Mouse (Mus musculus) hindbrain, postnatal 0 days (tissue): ENCODE measurements around the gene Amz1. TPM values are rescaled to one million over a fixed set of nuclear protein-coding genes. Genes with fewer than 3 reads are reported as not detected.

Source experiments
- ATAC-seq: fragments of 200-750 bp; cut with Nextera tagmentation; 2 replicates; pipeline ENCODE4 v1.8.0; 2017; ENCODE audit warnings: mild to moderate bottlenecking, moderate TSS enrichment, moderate library complexity
- DNase-seq: peaks from one replicate; pipeline ENCODE4 v3.0.0-alpha.2; 2015; ENCODE audit warnings: low spot score
- H3K27ac ChIP-seq: fragments of 300-500 bp; sonication (generic); 2 replicates; pipeline ENCODE4 v1.5.1; 2014; ENCODE audit warnings: mild to moderate bottlenecking
- H3K27me3 ChIP-seq: fragments of 300-500 bp; sonication (generic); 2 replicates; pipeline ENCODE4 v1.6.1; 2014; ENCODE audit warnings: low read length, mixed read lengths; ENCODE audit not compliant: insufficient read depth
- H3K36me3 ChIP-seq: fragments of 300-500 bp; sonication (generic); 2 replicates; pipeline ENCODE4 v1.6.1; 2014; ENCODE audit warnings: low read length, mixed read lengths; ENCODE audit not compliant: insufficient read depth
- H3K4me1 ChIP-seq: fragments of 300-500 bp; sonication (generic); 2 replicates; pipeline ENCODE4 v1.6.1; 2014; ENCODE audit warnings: antibody characterized with exemption, low read length, mixed read lengths; ENCODE audit not compliant: insufficient read depth
- H3K4me2 ChIP-seq: fragments of 300-500 bp; sonication (generic); 2 replicates; pipeline ENCODE4 v1.6.1; 2014; ENCODE audit warnings: low read depth, mild to moderate bottlenecking, low read length, moderate library complexity, mixed read lengths
- H3K4me3 ChIP-seq: fragments of 300-500 bp; sonication (generic); 2 replicates; pipeline ENCODE4 v1.5.1; 2014; ENCODE audit warnings: low read length
- H3K9ac ChIP-seq: fragments of 300-500 bp; sonication (generic); replicated peaks from 2 replicates; pipeline ENCODE4 v1.6.1; 2014; ENCODE audit warnings: mild to moderate bottlenecking, low read length, moderate library complexity, mixed read lengths
- H3K9me3 ChIP-seq: fragments of 300-500 bp; sonication (generic); 2 replicates; pipeline ENCODE4 v1.6.1; 2016; ENCODE audit warnings: low read length, mixed read lengths
- CTCF ChIP-seq: IDR thresholded peaks from 2 replicates; pipeline ENCODE4 v1.5.1; 2016; ENCODE audit warnings: antibody characterized with exemption, control low read depth, low read depth
- WGBS: fragments of 180-500 bp; shearing (Covaris S2); extraction: QIAGEN DNeasy Blood & Tissue Kit; methylation state at CpG from one replicate; pipeline ENCODE4 v1.1.7; 2014; 5-methylcytosine and 5-hydroxymethylcytosine counted together
- polyA plus RNA-seq: library from polyadenylated mRNA; unstranded; fragments of >200 nt; fragmentation: Nextera tagmentation; extraction: Ambion mirVana; gene quantifications from 2 replicates; pipeline ENCODE4 v1.2.1, GENCODE M21; 2015
- total RNA-seq: library from RNA; depleted of rRNA; stranded (reverse); fragments of >200 nt; gene quantifications from 2 replicates; pipeline ENCODE4 v1.2.3, GENCODE M21; 2014

Gene Amz1
- total and polyA plus RNA-seq, 2 experiments from 2014 or later: 9.4 to 12.6 TPM

DNA sequence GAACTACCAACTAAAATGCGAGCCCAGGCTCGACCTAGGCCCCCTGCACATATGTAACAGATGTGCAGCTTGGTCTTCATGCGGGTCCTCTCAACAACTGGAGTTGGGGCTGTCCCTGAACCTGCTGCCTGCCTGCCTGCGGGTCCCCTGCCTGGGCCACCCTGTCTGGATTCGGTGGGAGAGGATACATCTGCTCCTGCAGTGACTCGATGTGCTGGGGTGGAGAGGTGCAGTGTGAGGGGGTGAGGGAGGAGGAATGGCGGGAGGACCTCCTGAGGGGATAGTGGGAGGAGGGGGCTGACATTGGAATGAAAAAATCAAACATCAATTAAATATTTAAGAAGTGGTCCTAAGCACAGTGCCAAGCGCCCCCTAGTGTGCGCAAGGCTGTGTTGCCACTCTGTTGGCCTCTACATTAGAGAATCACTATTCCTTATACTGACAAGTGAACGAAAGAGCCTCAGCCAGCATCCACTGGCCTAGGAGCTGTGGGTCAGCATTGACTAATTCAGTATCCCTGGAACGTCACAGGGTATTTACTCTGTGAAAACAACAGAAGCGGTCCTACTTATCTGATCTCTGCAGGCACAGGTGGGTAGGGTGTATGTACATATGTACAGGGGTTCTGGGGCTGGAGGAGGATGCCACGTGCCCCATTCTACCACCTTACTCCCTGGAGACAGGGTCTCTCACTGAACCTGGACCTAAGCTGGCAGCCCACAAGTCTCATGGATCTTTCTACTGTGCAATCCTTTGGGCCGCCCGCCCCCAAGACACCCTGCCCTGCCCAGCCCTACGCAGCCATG is 39.4 kb upstream of the Amz1 start:
- Histone ChIP-seq H3K4me1 (no peaks in the 10 kb centered on the region), H3K4me3 (no peak overlapping the region), H3K9me3 (no peaks in the 10 kb centered on the region), H3K27ac (no peak overlapping the region), H3K9ac (no peak overlapping the region), H3K36me3 (peaks cover 13% of the 10 kb centered on the region; the same call in 1 of the 2 replicates), H3K4me2 (no peak overlapping the region), H3K27me3 (no peaks in the 10 kb centered on the region)
- peak; percentile 87 for TF ChIP-seq CTCF
- WGBS: 59% methylated on average over 16 of the region's 16 CpGs
- peak; percentile 84 for DNase-seq
- ATAC-seq: peak; percentile 75

DNA sequence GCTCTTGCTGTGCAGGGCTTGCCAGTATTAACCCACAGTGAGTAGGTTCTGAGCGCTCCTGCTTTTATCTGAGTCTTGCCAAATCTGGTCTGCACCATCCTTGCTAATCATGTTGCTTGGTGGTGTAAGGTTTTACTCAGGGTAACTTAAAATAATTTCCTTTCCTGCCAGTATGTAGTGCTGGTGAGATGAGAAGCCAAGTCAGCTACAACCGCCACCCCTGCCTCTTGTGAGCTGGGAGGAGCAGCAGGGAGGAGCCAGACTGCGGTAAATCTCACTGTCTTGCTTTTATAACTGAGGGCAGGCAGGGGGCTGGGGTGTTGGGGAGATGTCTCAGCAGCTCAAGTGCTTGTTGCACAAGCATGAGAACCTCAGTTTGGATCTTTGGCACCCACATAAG is 35.5 kb upstream of the Amz1 start:
- ATAC-seq: no peak
- 85% methylated on average over 3 of the region's 3 CpGs for WGBS
- H3K4me1 ChIP-seq: no peaks in the 10 kb centered on the region
- no peaks in the 10 kb centered on the region for H3K27me3 ChIP-seq
- H3K9me3 ChIP-seq: no peaks in the 10 kb centered on the region
- H3K4me2 ChIP-seq: no peak overlapping the region
- no peak overlapping the region for H3K4me3 ChIP-seq
- no peak for DNase-seq
- H3K9ac ChIP-seq: no peak overlapping the region
- no peak for TF ChIP-seq CTCF
- peaks cover 20% of the 10 kb centered on the region; the same call in 1 of the 2 replicates for H3K36me3 ChIP-seq
- no peak overlapping the region for H3K27ac ChIP-seq

DNA sequence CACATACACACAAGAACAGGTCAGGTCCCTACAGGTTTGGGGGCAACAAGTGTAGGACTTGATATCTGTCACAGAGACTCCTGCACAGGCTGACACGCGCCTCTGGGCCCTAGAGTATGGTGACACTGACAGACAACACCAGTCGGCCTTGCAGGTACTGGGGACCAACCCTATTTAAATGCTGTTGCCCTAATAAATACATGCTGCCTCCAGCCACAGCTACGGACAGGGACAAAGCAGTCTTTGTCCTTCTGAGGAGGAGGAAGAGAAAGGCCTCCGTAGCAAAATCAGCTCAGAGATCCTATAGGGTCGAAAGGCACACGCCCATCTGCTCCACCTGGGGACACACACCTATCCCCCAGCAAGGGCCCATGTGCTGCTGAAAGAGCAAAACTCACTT is 27.9 kb upstream of the Amz1 start:
- Histone ChIP-seq H3K27me3 (no peaks in the 10 kb centered on the region), H3K9me3 (no peaks in the 10 kb centered on the region), H3K9ac (no peak overlapping the region), H3K36me3 (peaks cover 23% of the 10 kb centered on the region; the same call in 1 of the 2 replicates), H3K4me1 (0 out of 2 replicates have a peak, but pooled peaks cover 1% of the 10 kb centered on the region), H3K4me3 (no peak overlapping the region), H3K27ac (no peak overlapping the region), H3K4me2 (no peak overlapping the region)
- 84% methylated on average over 7 of the region's 7 CpGs for WGBS
- TF ChIP-seq CTCF: no peak
- no peak for ATAC-seq
- DNase-seq: no peak

DNA sequence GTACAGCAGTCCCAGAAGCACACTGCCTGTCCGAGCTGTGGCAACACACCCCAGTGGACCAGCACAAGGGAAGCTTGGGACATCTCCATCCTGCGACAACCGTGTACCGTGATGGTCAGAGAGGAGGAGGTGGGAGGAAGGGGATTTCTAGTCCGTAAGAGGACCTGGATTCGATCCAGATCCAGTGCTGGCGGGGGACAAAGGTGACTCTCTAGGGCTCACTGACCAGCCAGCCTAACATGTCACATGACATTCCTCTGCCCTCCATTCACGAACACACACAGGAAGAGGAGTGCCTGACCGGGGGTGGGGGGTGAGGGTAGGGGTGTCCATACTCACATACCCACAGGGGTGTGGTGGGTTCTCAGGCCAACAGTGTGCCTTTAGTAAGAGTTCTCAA is 24.2 kb upstream of the Amz1 start:
- peaks cover 17% of the 10 kb centered on the region; the same call in 1 of the 2 replicates for H3K36me3 ChIP-seq
- whole genome bisulfite sequencing: 76% methylated on average over 9 of the region's 9 CpGs
- no peak for TF ChIP-seq CTCF
- H3K4me1 ChIP-seq: peaks cover 14% of the 10 kb centered on the region
- H3K27ac ChIP-seq: no peak overlapping the region
- no peaks in the 10 kb centered on the region for H3K27me3 ChIP-seq
- H3K4me2 ChIP-seq: no peak overlapping the region
- H3K4me3 ChIP-seq: no peak overlapping the region
- no peak overlapping the region for H3K9ac ChIP-seq
- DNase-seq (no peak), ATAC-seq (no peak)
- no peaks in the 10 kb centered on the region for H3K9me3 ChIP-seq

DNA sequence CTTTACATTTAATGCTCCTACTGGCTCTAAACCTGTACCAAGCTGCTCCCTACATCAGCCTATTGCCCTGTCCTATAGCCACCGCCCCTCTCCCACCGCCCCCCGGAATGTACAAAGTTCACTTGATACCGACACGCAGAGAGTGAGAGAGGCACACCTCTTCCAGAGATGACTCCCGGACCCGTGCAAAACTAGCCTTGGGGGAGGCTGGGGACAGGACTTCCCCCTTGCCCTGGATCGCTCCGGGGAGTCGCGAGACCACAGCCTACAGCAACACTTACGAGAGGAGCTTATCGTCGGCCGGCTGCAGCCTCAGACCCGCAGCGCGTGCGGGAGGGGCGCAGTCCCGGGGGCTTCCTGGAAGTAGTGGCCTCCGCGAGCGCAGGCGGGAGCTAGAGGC is 22.3 kb upstream of the Amz1 start:
- peak; percentile 6; the same call in 1 of the 2 replicates for ATAC-seq
- peaks cover 14% of the 10 kb centered on the region for H3K4me1 ChIP-seq

DNA sequence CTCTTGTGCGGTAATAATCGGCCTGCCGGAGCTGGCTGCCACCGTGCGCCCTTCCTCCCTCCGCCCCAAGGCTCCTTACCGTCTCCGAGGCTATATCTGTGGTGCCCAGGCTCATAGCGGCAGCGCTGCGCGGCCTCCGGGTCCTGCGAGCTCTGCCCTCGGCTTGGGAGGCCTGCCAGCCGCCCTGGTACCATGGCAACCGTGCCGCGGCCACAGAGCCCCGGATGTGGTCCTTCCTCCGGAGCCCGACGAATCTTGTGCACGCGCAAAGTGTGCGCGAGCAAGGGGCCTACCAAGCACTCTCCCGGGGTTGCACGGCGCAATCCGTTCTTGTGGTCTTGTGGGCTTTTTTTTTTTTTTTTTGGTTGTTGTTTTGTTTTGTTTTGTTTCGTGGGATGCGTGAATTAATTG is 21.8 kb upstream of the Amz1 start, which contains the start of gene Iqce:
Iqce (minus strand) TSS at position 276 of the 411 bp plus-strand sequence.
- Histone ChIP-seq H3K27ac (peak within 1 kb of the TSS; percentile 81), H3K9ac (peak within 1 kb of the TSS; percentile 67), H3K36me3 (peaks cover 9% of the 10 kb centered on the region; the same call in 1 of the 2 replicates), H3K4me1 (peaks cover 14% of the 10 kb centered on the region), H3K9me3 (no peaks in the 10 kb centered on the region), H3K27me3 (no peaks in the 10 kb centered on the region), H3K4me2 (peak within 1 kb of the TSS; percentile 81), H3K4me3 (peak within 1 kb of the TSS; percentile 60)
- ATAC-seq (peak; percentile 65), DNase-seq (peak; percentile 97)
- no peak for TF ChIP-seq CTCF
- under 1% methylated on average over 28 of the region's 33 CpGs for WGBS

More for the DNA sequence above, 22.3 kb upstream of the Amz1 start:
- H3K9ac ChIP-seq: peak overlapping the region; percentile 67
- H3K27me3 ChIP-seq: no peaks in the 10 kb centered on the region
- peak overlapping the region; percentile 81 for H3K4me2 ChIP-seq
- under 1% methylated on average over 25 of the region's 25 CpGs for WGBS
- peak overlapping the region; percentile 81 for H3K27ac ChIP-seq
- H3K9me3 ChIP-seq: no peaks in the 10 kb centered on the region
- no peak for DNase-seq
- H3K4me3 ChIP-seq: peak overlapping the region; percentile 60
- H3K36me3 ChIP-seq: peaks cover 12% of the 10 kb centered on the region; the same call in 1 of the 2 replicates
- TF ChIP-seq CTCF: no peak
